25 mouse cellular contexts compared by ENCODE assay signal in genomic region chr4:103352926-103353325, GRCm38 (mm10).
"Had no signal": no experiment of that assay in that cellular context is flagged by ENCODE, and none has a peak within 500 bp of the region (broad histone marks: within the 10 kb centered on the region; RNA-seq: fewer than 3 reads in every experiment).

No protein-coding gene starts in this region.

- H3K9me3 ChIP-seq: heart, embryonic 10.5 days; heart, embryonic 12.5 days; hindbrain, embryonic 10.5 days; hindbrain, embryonic 12.5 days; intestine, embryonic 15.5 days; limb, embryonic 13.5 days; limb, embryonic 15.5 days; liver, embryonic 13.5 days; liver, embryonic 15.5 days had no signal

- DNase-seq: gastrocnemius, adult 2 months; gastrocnemius, postnatal 10 days; gastrocnemius, postnatal 25 days; heart, postnatal 10 days; heart, postnatal 4 days; kidney, adult 11 months; kidney, adult 2 months; kidney, postnatal 14 days; kidney, postnatal 36 days; layer of hippocampus, adult 9-11 months; layer of hippocampus, postnatal 36 days; left cerebral cortex, postnatal 4 days; liver, embryonic 13.5 days had no signal

- H3K9ac ChIP-seq: heart, embryonic 12.5 days; hindbrain, embryonic 12.5 days; hindbrain, embryonic 14.5 days; intestine, embryonic 15.5 days; limb, embryonic 13.5 days; limb, embryonic 15.5 days; liver, embryonic 13.5 days; liver, embryonic 15.5 days had no signal

- H3K36me3 ChIP-seq: hindbrain, embryonic 10.5 days; hindbrain, embryonic 12.5 days; intestine, embryonic 15.5 days; limb, embryonic 13.5 days; limb, embryonic 15.5 days had no signal

- ATAC-seq: hindbrain, embryonic 16.5 days; inflammation-experienced regulatory T-cells, adult 6 months; intestine, embryonic 15.5 days had no signal

- H3K27me3 ChIP-seq: heart, embryonic 12.5 days; hindbrain, embryonic 12.5 days; intestine, embryonic 15.5 days; limb, embryonic 13.5 days; limb, embryonic 15.5 days; liver, embryonic 13.5 days; liver, embryonic 15.5 days had no signal

- H3K4me2 ChIP-seq: heart, embryonic 12.5 days; hindbrain, embryonic 12.5 days; hindbrain, embryonic 14.5 days; intestine, embryonic 15.5 days; limb, embryonic 13.5 days; limb, embryonic 15.5 days; liver, embryonic 11.5 days; liver, embryonic 13.5 days; liver, embryonic 15.5 days had no signal

- H3K27ac ChIP-seq: gastrocnemius, adult 2 months; heart, embryonic 10.5 days; hindbrain, embryonic 10.5 days; hindbrain, embryonic 12.5 days; hindbrain, embryonic 14.5 days; intestine, embryonic 15.5 days; limb, embryonic 13.5 days; limb, embryonic 15.5 days; liver, embryonic 13.5 days; liver, embryonic 15.5 days had no signal

- H3K4me1 ChIP-seq: heart, embryonic 10.5 days; heart, embryonic 12.5 days; hindbrain, embryonic 10.5 days; hindbrain, embryonic 12.5 days; intestine, embryonic 15.5 days; limb, embryonic 15.5 days; liver, embryonic 13.5 days; liver, embryonic 15.5 days had no signal

- H3K4me3 ChIP-seq: gastrocnemius, adult 2 months; heart, embryonic 10.5 days; heart, embryonic 12.5 days; hindbrain, embryonic 10.5 days; hindbrain, embryonic 12.5 days; intestine, embryonic 15.5 days; limb, embryonic 13.5 days; limb, embryonic 15.5 days; liver, embryonic 13.5 days; liver, embryonic 15.5 days had no signal
